Mouse (Mus musculus): ENCODE measurements around the gene Ap2a1. TPM values are rescaled to one million over a fixed set of nuclear protein-coding genes. Genes with fewer than 3 reads are reported as not detected.
"Not testable (repeated sequence)": the region's sequence is repeated elsewhere in the genome, so short reads cannot be mapped to it uniquely, and the experiment has no call there.

The Ap2a1 gene
- polyA plus RNA-seq, 1 experiment = 21.5 TPM

DNA sequence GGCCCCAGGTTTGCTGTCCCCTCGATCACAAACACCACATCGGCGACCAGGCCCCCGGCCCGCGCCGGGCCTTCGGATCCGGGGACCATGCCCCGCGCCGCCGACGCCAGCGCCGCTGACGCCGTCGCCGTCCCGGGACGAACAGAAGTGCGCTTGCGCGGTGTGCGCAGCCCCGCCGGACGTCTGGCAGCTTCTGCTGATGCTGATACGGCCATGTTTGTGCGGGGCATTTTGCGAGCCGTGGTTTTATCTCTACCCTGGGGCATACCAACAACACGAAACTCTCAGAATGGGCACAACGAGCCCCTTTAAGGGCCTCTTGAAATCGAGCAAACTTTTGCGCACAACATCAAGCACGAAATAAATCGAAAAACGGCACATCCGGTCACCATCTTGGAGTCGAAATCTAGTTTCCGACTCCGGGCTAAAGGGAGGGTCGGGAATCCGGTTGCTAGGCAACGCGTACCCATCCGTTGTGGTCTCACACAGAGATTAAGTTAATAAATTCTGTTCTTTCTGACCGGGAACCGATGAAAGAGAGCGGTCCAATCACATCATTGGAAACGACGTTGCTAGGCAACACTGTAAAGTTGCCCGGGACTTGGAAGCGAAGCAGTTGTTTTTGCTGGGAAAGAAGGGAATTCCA, 36.9 kb downstream of the Ap2a1 start, which contains the start of gene Med25:
Gene Med25 (minus strand): TSS at position 437 of the 646 bp plus-strand sequence.
- peaks cover 11% of the 10 kb centered on the region for H3K4me1 ChIP-seq (ENCODE audit: control insufficient read depth, insufficient read depth, insufficient read length, low read length)
- H3K4me3 ChIP-seq (ENCODE audit: insufficient read depth, low read depth, low read length) = peak within 1 kb of the TSS; percentile 67
- peak within 1 kb of the TSS; percentile 96 for H3K27ac ChIP-seq (replicated peaks; ENCODE audit: low read depth, low read length)

DNA sequence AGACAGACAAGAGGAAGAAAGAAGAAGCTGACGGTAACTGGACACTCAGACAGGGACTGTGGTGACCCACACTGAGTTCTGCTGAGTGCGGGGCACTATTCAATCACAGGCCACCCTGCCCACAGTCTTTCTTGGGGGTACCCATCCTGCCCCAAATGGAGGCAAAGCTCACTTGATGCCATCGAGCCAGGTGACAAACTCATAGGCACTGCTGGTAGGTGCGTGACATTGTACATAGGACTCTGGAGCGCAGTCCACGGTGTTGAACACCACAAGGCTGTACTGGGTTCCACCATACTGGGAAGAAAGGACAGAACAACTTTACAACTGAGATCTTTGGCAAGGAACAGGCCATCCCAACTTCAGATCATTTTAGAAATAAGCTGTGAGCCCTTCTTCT, 37.7 kb downstream of the Ap2a1 start:
- no peak overlapping the region for H3K27ac ChIP-seq (replicated peaks; ENCODE audit: low read depth, low read length)
- peak overlapping the region; percentile 67 for H3K4me3 ChIP-seq (ENCODE audit: insufficient read depth, low read depth, low read length)
- peaks cover 9% of the 10 kb centered on the region for H3K4me1 ChIP-seq (ENCODE audit: control insufficient read depth, insufficient read depth, insufficient read length, low read length)

DNA sequence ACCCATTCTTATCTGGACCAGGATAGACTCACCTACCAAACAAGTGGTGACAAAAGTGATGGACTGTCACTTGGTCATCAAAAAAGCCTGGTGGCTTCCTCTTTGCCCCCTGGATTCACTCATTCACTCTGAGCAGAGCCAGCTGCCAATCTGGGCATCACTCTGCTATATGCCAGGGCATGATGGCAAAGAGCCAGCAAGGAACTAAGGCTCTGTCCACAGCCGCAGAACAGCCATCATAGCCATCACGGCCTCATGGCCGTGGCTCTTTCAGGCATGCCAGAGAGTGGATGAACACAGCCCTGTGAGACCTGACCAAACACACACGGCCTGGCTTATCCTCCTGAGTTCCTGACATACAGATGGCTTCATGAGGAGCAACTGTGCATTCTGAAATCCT, 38.6 kb downstream of the Ap2a1 start:
- Histone ChIP-seq H3K4me3 (ENCODE audit: insufficient read depth, low read depth, low read length) (peak overlapping the region; percentile 1; the same call in 1 of the 2 replicates), H3K27ac (replicated peaks; ENCODE audit: low read depth, low read length) (no peak overlapping the region), H3K4me1 (ENCODE audit: control insufficient read depth, insufficient read depth, insufficient read length, low read length) (peaks cover 6% of the 10 kb centered on the region; the same call in 1 of the 2 replicates)

DNA sequence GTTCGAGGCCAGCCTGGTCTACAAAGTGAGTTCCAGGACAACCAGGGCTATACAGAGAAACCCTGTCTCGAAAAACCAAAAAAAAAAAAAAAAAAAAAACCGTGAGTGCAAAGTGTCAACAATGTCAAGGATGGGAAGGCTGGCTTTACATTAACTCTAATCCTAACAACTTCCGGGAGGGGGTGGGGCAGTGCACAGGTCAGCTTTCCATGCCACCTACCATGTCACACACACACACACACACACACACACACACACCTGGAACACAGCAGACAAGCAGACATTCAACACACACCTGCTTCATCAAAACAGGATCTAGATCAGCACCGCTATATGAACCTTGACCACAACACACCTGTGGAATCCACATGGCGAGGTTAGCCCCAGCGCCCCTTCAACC, 39.1 kb downstream of the Ap2a1 start:
- Histone ChIP-seq H3K4me3 (ENCODE audit: insufficient read depth, low read depth, low read length) (no peak overlapping the region), H3K4me1 (ENCODE audit: control insufficient read depth, insufficient read depth, insufficient read length, low read length) (peaks cover 6% of the 10 kb centered on the region; the same call in 1 of the 2 replicates), H3K27ac (replicated peaks; ENCODE audit: low read depth, low read length) (no peak overlapping the region)

DNA sequence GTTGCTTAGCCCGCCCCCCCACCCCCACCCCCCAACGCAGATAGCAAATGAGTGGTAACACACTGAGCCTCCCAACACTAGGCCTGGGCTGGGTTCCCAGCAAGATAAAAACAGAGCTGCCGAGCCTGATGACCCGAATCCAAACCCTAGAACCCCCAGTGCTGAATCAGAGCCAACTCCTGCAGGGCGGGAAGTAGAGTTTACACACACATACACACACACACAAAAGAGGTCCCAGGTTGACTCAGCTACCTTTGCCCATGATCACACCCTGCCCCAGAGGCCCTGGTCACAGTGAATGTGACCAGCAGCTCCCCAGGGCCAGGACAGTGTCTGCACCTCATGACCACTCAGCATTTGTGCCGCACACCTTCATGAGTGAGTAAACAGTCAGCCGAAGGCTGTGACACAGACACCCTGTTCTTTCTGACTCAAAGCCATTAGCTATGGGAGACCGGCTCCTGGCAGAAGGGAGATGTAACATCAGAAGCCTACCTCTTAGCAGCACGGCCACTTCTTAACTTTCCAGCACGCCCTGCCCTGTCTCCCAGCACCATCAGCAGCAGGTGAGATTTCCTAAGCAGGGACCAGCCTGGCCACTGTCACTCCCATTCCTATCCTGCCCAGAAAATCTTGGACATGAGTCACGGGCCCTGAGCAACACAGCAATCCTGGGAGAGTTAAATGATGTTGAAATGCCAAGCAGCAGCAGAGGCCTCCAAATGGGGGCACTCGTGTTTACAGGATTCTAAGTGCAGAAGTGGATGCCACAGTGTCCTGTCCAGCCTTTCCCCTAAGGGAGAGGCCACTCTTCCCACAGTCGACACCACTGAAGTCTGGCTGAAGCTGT, 40.8 kb downstream of the Ap2a1 start:
- H3K4me1 ChIP-seq (ENCODE audit: control insufficient read depth, insufficient read depth, insufficient read length, low read length) = peaks cover 6% of the 10 kb centered on the region; the same call in 1 of the 2 replicates
- H3K4me3 ChIP-seq (ENCODE audit: insufficient read depth, low read depth, low read length) = no peak overlapping the region
- H3K27ac ChIP-seq (replicated peaks; ENCODE audit: low read depth, low read length) = no peak overlapping the region

DNA sequence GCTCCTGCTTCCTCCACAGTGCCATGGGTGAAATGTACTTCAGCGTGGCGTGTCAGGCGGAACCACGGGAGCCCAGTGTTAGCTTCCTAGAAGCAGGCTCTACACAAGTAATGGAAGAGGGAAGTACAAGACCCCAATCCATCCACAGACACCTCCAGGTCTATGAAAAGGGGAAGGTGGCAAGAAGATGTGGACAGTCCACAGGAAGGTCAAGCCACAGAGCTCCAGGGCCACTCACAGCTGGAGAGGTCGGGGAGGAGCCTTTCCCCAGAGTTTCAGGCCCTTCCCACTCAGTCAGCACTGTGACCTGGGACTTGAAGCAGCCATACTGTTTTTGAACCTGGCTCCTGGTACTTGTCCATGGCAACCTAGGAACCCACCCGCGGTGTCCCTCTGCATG, 42.3 kb downstream of the Ap2a1 start:
- H3K4me1 ChIP-seq (ENCODE audit: control insufficient read depth, insufficient read depth, insufficient read length, low read length) = peaks cover 6% of the 10 kb centered on the region; the same call in 1 of the 2 replicates
- no peak overlapping the region for H3K4me3 ChIP-seq (ENCODE audit: insufficient read depth, low read depth, low read length)
- no peak overlapping the region for H3K27ac ChIP-seq (replicated peaks; ENCODE audit: low read depth, low read length)

DNA sequence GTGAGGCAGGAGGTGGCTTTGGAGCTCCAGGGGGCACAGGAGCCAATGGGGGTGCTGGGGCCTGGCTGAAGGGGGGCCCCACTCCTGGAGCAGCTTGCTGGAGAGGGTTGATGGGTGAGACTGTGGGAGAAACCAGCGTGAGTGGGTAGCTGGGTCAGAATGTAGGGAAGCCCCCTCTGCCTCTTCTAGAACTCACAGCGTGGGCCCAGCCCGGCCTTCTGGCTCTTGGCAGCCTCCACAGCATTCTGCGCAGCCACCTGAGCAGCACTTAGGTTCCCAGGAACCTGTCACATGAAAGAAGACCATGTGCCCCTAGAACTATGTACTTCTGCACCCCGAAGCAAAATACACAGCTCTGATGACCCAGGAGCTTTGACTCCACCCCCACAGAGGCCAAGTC, 44.7 kb downstream of the Ap2a1 start:
- Histone ChIP-seq H3K4me3 (ENCODE audit: insufficient read depth, low read depth, low read length) (no peak overlapping the region), H3K4me1 (ENCODE audit: control insufficient read depth, insufficient read depth, insufficient read length, low read length) (no peaks in the 10 kb centered on the region), H3K27ac (replicated peaks; ENCODE audit: low read depth, low read length) (no peak overlapping the region)

DNA sequence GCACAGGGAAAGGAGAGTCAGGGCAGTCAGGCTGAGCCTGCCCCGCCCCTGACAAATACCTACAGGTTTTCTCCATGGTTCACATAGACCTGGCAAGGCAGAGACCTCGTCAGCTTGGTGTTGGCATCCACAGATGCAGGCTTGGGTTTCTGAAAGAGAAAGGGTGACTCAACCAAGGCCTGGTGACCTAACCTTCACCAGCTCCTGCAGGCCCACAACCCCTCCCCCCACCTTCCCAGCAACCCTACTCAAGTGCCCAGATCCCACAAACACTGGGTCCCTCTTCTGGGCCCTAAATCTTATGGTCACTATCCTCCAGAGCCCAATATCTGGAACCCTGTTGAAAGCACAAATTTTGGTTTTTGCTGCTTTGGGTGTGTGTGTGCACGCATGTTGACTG, 46.3 kb downstream of the Ap2a1 start:
- Histone ChIP-seq H3K4me3 (ENCODE audit: insufficient read depth, low read depth, low read length) (no peak overlapping the region), H3K27ac (replicated peaks; ENCODE audit: low read depth, low read length) (no peak overlapping the region), H3K4me1 (ENCODE audit: control insufficient read depth, insufficient read depth, insufficient read length, low read length) (no peaks in the 10 kb centered on the region)

DNA sequence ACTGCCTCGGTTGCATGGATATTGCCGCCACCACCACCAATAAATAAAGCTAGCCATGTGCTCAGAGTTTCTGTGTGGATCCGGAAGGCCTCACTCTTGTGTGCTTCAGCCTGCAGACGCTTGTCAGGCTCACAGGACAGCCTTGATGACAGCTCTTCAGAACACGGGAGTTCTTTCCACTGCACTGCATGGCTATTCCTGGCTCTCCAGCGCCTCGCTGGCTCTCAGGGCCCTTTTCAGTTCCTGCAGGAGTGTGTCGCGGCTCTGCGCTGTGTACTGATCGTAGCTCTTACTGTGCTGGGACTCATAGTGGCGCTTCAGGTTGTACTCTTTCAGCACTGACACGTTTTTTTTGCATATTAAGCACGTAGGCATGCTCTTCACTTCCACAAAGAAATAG, 51.5 kb downstream of the Ap2a1 start:
- no peak overlapping the region for H3K4me3 ChIP-seq (ENCODE audit: insufficient read depth, low read depth, low read length)
- no peak overlapping the region for H3K27ac ChIP-seq (replicated peaks; ENCODE audit: low read depth, low read length)
- H3K4me1 ChIP-seq (ENCODE audit: control insufficient read depth, insufficient read depth, insufficient read length, low read length) = no peaks in the 10 kb centered on the region

DNA sequence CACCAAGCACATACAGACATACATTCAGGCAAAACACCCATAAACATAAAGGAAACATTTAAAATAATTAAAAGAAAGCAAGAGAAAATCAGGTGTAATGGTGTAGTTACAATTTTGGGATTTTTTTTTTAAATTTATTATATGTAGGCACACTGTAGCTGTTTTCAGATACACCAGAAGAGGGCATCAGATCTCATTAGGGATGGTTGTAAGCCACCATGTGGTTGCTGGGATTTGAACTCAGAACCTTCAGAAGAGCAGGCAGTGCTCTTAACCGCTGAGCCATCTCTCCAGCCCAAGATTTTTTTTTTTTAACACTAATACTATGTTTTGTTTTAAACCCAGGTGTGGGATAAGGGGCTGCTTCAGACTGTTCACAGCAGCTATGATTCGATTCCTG, 57.5 kb downstream of the Ap2a1 start:
- H3K4me3 ChIP-seq (ENCODE audit: insufficient read depth, low read depth, low read length); H3K27ac ChIP-seq (replicated peaks; ENCODE audit: low read depth, low read length): not testable (repeated sequence)
- H3K4me1 ChIP-seq (ENCODE audit: control insufficient read depth, insufficient read depth, insufficient read length, low read length) = peaks cover 14% of the 10 kb centered on the region

DNA sequence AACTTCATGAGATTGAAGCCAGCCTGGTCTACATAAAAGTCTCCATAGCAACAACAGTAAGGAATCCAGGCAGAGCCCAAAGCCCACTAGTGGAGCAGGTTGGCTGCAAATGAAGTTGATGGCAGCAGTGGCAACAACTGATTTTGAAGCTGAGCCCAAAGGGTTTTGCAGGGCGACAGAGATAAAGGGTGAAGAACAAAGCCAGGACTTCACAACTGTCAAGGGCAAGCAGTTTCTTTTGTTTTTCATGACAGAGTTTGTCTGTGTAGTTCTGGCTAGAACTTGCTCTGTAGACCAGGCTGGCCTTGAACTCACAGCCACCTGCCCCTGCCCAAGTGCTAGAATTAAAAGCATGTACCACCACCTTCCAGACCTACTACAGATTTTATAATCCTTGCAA, 58.1 kb downstream of the Ap2a1 start:
- no peak overlapping the region for H3K4me3 ChIP-seq (ENCODE audit: insufficient read depth, low read depth, low read length)
- H3K4me1 ChIP-seq (ENCODE audit: control insufficient read depth, insufficient read depth, insufficient read length, low read length) = peaks cover 19% of the 10 kb centered on the region

DNA sequence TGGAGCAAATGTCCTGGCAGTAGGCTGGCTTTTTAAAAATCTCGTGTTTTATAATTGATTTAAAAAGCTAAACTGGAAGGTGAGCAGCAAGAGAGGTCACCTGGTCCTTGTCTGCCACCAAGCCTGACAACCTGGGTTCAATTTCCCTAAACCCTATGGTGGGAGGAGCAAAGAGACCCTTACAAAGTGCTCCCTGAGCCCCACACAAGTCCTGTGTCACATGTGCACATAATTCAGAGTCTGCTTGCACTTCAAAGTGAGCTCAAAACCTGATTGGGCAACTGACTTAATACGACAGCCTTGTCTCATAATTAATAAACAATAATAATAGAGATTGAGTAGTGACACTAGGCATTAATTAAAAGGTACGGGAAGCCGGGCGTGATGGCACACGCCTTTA, 58.7 kb downstream of the Ap2a1 start:
- H3K4me3 ChIP-seq (ENCODE audit: insufficient read depth, low read depth, low read length) = no peak overlapping the region
- peaks cover 20% of the 10 kb centered on the region for H3K4me1 ChIP-seq (ENCODE audit: control insufficient read depth, insufficient read depth, insufficient read length, low read length)
- no peak overlapping the region for H3K27ac ChIP-seq (replicated peaks; ENCODE audit: low read depth, low read length)

More for the DNA sequence above, 58.1 kb downstream of the Ap2a1 start:
- H3K27ac ChIP-seq (replicated peaks; ENCODE audit: low read depth, low read length) = no peak overlapping the region

DNA sequence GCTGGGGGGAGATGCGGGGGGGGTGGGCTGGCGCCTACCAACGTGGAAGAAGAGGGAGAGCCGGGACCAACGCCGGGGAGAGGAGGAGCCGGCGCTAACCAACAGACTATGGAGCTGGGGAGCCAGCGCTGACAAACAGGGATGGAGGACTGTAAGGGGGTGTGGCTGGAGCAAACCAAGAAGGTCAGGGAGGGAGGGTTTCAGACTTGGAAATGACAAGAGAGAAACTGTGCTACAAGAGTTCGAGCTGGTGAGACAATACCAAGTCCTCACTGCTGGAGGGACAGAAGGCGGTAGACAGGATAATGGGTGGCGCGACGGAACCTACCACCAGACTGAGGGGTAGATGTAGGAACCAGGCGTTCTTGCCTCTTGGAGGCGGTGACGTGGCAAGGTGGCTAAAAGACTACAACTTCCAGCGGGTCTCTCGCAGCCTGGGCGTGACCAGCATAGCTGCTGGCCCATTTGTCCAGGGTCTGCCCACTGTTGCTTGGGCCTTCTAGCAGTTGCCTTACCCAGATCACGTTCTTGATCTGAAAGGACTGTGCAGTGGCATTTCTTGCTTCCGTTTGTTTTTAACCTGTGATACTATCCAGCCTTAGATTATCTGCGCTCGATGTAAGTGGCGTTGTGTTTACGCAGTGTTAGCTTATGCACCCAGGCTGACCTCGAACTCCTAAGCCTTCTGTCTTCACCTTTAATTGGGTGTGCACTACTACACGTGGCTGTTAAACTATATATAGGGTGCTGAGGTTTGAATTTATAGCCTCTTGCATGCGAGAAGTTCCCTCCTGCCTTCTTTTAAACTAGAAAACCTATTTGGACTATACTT, 59.4 kb downstream of the Ap2a1 start, which contains the start of gene Ptov1:
Gene Ptov1 (minus strand): TSS at position 92 of the 832 bp plus-strand sequence.
- Histone ChIP-seq H3K27ac (replicated peaks; ENCODE audit: low read depth, low read length) (peak within 1 kb of the TSS; percentile 85), H3K4me1 (ENCODE audit: control insufficient read depth, insufficient read depth, insufficient read length, low read length) (peaks cover 20% of the 10 kb centered on the region), H3K4me3 (ENCODE audit: insufficient read depth, low read depth, low read length) (peak within 1 kb of the TSS; percentile 74)

DNA sequence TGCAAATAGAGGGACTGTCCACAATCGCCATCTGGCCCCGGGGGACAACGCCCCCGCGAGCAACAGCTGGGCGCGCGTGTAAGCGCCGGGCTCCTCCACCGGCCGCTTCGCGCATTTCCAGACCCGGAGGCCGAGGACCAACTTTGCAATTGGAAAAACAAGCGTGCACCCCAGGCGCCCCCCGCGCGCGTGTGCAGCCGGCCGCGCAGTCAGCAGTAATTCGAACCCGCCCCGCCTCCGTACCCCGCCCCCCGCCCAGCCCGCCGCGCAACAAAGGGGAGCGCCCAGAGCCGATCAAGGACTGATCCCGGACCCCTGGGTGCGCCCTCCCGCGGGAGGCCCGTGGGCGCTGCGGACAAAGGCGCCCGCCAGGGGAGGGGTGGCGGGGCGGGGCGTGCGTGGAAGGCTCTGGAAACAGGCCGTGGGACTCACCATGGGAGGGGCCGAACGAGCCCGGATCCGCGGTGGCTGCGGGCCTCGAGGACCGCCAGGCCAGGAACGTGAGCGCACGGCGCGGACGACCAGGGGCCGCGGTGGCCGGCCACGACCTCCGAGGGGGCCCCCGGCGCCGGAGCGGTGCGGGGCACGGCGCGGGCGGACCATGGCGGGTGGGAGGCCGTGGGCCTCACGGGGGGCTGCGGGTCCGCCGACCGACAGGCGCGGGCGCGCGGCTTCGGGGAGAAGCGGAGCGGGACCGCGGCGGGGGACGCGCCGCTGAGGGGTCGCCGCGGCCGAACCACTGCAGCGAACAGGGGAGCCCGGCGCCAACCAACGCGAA, 60.2 kb downstream of the Ap2a1 start:
- peaks cover 20% of the 10 kb centered on the region for H3K4me1 ChIP-seq (ENCODE audit: control insufficient read depth, insufficient read depth, insufficient read length, low read length)
- peak overlapping the region; percentile 74 for H3K4me3 ChIP-seq (ENCODE audit: insufficient read depth, low read depth, low read length)
- H3K27ac ChIP-seq (replicated peaks; ENCODE audit: low read depth, low read length) = peak overlapping the region; percentile 85

All from brown adipose tissue, adult 24 weeks (tissue).